Mouse (Mus musculus): ENCODE data around the gene Mon1b.

Gene Mon1b

GRCm38 (mm10) chr8:113673300-113673699 is 37.9 kb downstream of the Mon1b start:
- no peak for DNase-seq (ENCODE audit: low read depth, low spot score)

- DNase-seq (ENCODE audit: low read depth, low spot score): no peak
Observed at GRCm38 (mm10) chr8:113674611-113675010, 39.2 kb downstream of the Mon1b start.

- DNase-seq (ENCODE audit: low read depth, low spot score): no peak
Observed at GRCm38 (mm10) chr8:113675281-113675680, 39.9 kb downstream of the Mon1b start.

DNA sequence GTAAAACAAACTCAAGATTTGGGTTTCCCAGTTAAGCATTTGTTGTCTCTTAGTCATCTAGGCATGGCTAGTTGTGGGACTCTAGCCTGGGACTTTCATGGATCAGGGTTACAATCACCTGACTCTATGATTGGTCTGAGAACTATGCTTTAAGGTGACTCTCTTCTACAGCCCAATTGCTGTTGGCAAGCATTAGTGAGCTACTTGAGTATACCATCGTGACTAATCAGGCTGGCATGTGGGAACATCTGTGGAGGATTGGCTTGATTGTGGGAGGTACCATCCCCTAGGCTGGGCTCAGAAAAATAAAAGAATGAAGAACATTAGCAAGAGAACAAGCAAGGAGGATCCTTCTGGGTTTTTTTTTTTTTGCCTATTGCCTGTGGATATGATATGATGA is 41.4 kb downstream of the Mon1b start:
- DNase-seq (ENCODE audit: low read depth, low spot score): no peak

- DNase-seq (ENCODE audit: low read depth, low spot score): no peak
Observed at GRCm38 (mm10) chr8:113679361-113679760, 44.0 kb downstream of the Mon1b start.

GRCm38 (mm10) chr8:113687889-113688542 is 52.6 kb downstream of the Mon1b start:
- no peak for DNase-seq (ENCODE audit: low read depth, low spot score)

GRCm38 (mm10) chr8:113688543-113688915 is 53.1 kb downstream of the Mon1b start:
- DNase-seq (ENCODE audit: low read depth, low spot score): no peak

DNA sequence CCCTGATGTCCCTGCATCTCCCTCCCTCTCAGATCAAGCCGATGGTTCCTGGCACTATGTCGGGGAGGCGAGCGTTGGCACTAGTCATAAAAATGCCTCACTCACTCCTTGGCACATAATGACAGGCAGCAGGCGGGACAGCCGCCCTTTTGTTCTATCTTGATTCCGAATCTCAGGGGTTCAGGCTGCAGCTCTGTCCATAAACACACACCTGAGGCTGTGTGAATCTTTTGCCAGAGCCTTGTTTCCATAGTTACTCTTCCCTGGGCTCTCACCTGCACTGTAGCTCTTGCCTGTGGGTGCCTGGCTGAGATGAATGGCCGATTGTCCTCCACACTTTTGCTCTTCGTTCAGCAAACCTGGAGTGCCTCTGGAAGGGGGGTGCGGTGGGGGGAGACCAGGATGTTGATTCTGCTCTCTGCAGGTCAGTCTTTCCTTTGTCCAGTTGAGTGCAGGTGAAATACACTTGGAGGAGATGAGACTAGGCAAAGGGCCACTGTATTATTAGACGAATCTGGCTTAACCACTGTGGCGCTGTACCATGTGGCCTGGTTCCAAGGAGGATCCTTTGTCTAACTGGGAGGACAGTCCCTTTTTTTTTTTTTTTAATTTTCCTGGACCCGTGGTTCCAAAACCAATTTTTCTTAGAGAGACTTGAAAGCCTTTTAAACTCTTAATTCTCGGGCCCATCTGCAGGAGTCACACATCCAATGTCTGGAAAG is 56.4 kb downstream of the Mon1b start:
- no peak for DNase-seq (ENCODE audit: low read depth, low spot score)

Data from mesoderm, embryonic 11.5 days (tissue).